Mouse (Mus musculus) liver, postnatal 0 days (tissue): ENCODE measurements around the gene Dock11. TPM values are rescaled to one million over a fixed set of nuclear protein-coding genes. Genes with fewer than 3 reads are reported as not detected.

Experiments used
- ATAC-seq: fragments of 200-750 bp; cut with Nextera tagmentation; 2 replicates; pipeline ENCODE4 v1.8.0; 2017; ENCODE audit warnings: mild to moderate bottlenecking, moderate library complexity
- DNase-seq: peaks from one replicate; pipeline ENCODE4 v3.0.0-alpha.2; 2016
- H3K27ac ChIP-seq: fragments of 300-500 bp; sonication (generic); 2 replicates; pipeline ENCODE4 v1.5.1; 2014; ENCODE audit warnings: antibody characterized with exemption, moderate library complexity, mild to moderate bottlenecking, low read depth
- H3K27me3 ChIP-seq: fragments of 300-500 bp; sonication (generic); 2 replicates; pipeline ENCODE4 v1.6.1; 2014; ENCODE audit warnings: low read length, control low read depth, mixed read lengths; ENCODE audit not compliant: insufficient read depth
- H3K36me3 ChIP-seq: fragments of 300-500 bp; sonication (generic); replicated peaks from 2 replicates; pipeline ENCODE4 v1.6.1; 2014; ENCODE audit warnings: mild to moderate bottlenecking, control low read depth, low read length, moderate library complexity, mixed read lengths; ENCODE audit not compliant: insufficient read depth
- H3K4me1 ChIP-seq: fragments of 300-500 bp; sonication (generic); 2 replicates; pipeline ENCODE4 v1.6.1; 2014; ENCODE audit warnings: antibody characterized with exemption, mild to moderate bottlenecking, control low read depth; ENCODE audit not compliant: insufficient read depth
- H3K4me2 ChIP-seq: fragments of 300-500 bp; sonication (generic); 2 replicates; pipeline ENCODE4 v1.6.1; 2014; ENCODE audit warnings: low read depth, mild to moderate bottlenecking, low read length, moderate library complexity, mixed read lengths
- H3K4me3 ChIP-seq: fragments of 300-500 bp; sonication (generic); 2 replicates; pipeline ENCODE4 v1.5.1; 2014; ENCODE audit warnings: low read depth, low read length
- H3K9ac ChIP-seq: fragments of 300-500 bp; sonication (generic); replicated peaks from 2 replicates; pipeline ENCODE4 v1.6.1; 2014; ENCODE audit warnings: mild to moderate bottlenecking, moderate library complexity
- H3K9me3 ChIP-seq: fragments of 300-500 bp; sonication (generic); 2 replicates; pipeline ENCODE4 v1.6.1; 2016; ENCODE audit warnings: mild to moderate bottlenecking, control low read depth, low read length, mixed read lengths
- CTCF ChIP-seq: sonication (generic); IDR thresholded peaks from 2 replicates; pipeline ENCODE4 v1.5.1; 2016; ENCODE audit warnings: antibody characterized with exemption, low read depth
- EP300 ChIP-seq: IDR thresholded peaks from 2 replicates; pipeline ENCODE4 v1.6.1; 2016; ENCODE audit warnings: antibody characterized with exemption, low read depth, mild to moderate bottlenecking
- WGBS: fragments of 180-500 bp; shearing (Covaris S2); extraction: QIAGEN DNeasy Blood & Tissue Kit; methylation state at CpG from one replicate; pipeline ENCODE4 v1.1.7; 2014; ENCODE audit not compliant: insufficient replicate concordance; 5-methylcytosine and 5-hydroxymethylcytosine counted together
- polyA plus RNA-seq: library from polyadenylated mRNA; unstranded; fragments of >200 nt; fragmentation: Nextera tagmentation; extraction: Ambion mirVana; gene quantifications from 2 replicates; pipeline ENCODE4 v1.2.1, GENCODE M21; 2015

The Dock11 gene
- polyA plus RNA-seq, 1 experiment from 2014 or later: 1.7 TPM

DNA sequence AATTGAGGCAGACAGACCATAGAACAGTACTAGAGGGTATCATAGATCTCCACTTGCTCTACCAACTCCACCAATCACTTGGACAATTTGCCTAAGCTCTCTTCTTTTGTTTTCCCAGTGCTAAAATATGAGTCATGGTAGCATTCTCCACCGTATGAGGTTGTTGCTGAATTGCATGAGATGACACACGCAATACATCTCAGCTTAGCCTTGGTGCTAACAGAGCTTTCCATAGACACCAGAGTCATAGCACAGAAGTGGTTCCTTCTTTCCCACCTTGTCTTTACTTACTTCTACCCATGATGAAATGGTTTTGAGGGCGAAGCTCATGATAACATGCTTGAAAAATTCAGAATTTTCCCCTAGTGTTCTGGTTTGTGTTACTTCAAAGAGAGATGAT lies 33.3 kb downstream of the Dock11 start:
- Histone ChIP-seq H3K4me1 (no peaks in the 10 kb centered on the region), H3K9me3 (no peaks in the 10 kb centered on the region), H3K27ac (no peak overlapping the region), H3K4me2 (no peak overlapping the region), H3K4me3 (no peak overlapping the region), H3K36me3 (no peaks in the 10 kb centered on the region), H3K9ac (no peak overlapping the region), H3K27me3 (no peaks in the 10 kb centered on the region)
- ATAC-seq (no peak), DNase-seq (no peak)
- TF ChIP-seq EP300 (no peak), CTCF (no peak)
- WGBS: 69% methylated on average over 3 of the region's 3 CpGs

DNA sequence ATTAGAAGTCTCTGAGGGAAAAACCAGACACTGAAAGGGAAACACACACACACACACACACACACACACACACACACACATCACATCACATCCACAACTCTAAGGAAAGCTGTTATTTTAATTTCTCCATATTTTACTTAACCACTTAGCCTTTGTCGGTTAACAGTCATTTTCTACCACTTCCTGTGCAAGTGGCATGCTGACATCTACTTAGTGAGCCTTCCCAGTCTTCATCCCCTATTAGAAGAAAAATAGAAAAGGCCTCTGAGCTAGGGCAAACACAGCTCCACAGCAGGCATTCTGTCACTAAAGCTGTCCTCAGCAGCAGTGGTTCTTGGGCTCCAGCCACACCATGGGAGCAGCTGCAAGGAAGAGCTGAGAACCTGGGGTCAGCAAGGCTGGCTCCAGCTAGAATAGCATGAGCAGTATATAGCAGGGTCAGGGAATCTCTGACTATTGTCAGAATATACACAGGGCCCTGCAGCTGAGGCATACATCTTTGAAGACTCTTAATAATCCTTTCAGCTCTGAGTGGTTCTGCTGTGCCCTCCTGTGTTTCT lies 36.2 kb downstream of the Dock11 start:
- ATAC-seq: no peak

DNA sequence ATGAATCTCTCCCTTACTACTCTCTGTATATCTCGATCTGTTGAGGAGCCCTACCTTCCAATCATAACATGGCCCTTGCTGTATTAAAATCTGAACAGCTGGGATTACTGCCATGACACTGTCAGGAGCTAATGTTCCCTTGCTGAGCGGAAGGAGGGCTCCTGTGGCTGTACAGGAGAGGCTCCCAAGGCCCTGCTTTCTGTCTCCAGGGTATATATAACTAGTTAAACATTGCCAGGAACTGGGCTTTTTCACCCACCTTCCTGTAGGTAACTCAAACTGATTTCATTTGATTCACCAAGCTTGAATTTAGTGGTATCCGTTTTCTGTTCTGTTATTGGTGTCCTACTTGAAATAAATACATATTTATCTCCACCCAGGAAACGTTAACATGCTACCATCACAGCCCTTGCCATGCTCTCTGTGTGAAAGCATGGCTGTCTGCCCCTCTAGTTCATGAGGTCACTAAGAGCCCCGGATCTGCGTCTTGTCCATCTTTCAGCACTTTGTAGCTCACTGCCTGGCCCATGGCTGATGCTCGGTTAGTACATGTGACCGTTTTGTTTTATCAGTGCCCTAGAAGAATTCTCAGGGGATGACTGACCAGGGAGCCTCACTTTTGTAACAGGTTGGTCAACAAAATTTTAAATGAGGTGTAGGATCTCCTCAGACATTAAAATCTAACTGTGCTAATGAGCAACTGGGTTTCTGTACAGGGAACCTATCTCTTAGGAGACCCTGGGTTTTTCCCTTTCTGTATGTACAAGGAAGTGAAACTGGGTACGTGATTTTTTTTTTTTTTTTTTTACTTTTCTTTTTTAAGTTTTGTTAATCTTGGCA lies 41.7 kb downstream of the Dock11 start:
- Histone ChIP-seq H3K4me3 (no peak overlapping the region), H3K36me3 (no peaks in the 10 kb centered on the region), H3K9ac (no peak overlapping the region), H3K4me2 (no peak overlapping the region), H3K4me1 (no peaks in the 10 kb centered on the region), H3K27ac (no peak overlapping the region), H3K9me3 (no peaks in the 10 kb centered on the region), H3K27me3 (no peaks in the 10 kb centered on the region)
- TF ChIP-seq EP300: no peak
- no peak for TF ChIP-seq CTCF
- WGBS: 64% methylated on average over 9 of the region's 9 CpGs
- DNase-seq: no peak
- no peak for ATAC-seq

More for the DNA sequence above, 36.2 kb downstream of the Dock11 start:
- no peak for DNase-seq
- Histone ChIP-seq H3K9me3 (no peaks in the 10 kb centered on the region), H3K36me3 (no peaks in the 10 kb centered on the region), H3K27ac (no peak overlapping the region), H3K9ac (no peak overlapping the region), H3K4me2 (no peak overlapping the region), H3K4me3 (no peak overlapping the region), H3K27me3 (no peaks in the 10 kb centered on the region), H3K4me1 (no peaks in the 10 kb centered on the region)
- WGBS: 40% methylated on average over 1 of the region's 1 CpGs
- no peak for TF ChIP-seq CTCF

- 50% methylated on average over 3 of the region's 3 CpGs for WGBS
- Histone ChIP-seq H3K4me3 (no peak overlapping the region), H3K27ac (no peak overlapping the region), H3K4me2 (no peak overlapping the region), H3K9ac (no peak overlapping the region), H3K27me3 (no peaks in the 10 kb centered on the region), H3K36me3 (no peaks in the 10 kb centered on the region), H3K9me3 (no peaks in the 10 kb centered on the region), H3K4me1 (no peaks in the 10 kb centered on the region)
- ATAC-seq (no peak), DNase-seq (no peak)
- TF ChIP-seq EP300 (no peak), CTCF (no peak)
Measured at GRCm38 (mm10) chrX:35930934-35931406, 42.3 kb downstream of the Dock11 start.

DNA sequence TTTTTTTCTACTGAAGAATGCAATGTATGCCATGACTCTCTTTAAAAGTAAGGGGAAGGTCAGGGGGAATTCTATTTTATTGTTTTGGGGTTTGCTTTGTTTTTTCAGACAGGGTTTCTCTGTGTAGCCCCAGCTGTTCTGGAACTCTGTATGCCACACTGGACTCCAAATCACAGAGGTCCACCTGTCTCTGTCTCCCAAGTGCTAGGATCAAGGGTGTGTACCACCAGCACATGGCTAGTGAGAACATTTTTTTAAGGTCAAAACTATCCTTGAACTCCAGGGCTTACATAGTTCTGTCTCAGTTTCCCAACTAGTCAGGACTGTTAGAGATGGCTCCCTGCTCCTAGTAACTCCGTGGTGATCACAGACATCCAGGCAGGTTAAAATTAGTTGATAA lies 43.3 kb downstream of the Dock11 start:
- Histone ChIP-seq H3K27me3 (no peaks in the 10 kb centered on the region), H3K9ac (no peak overlapping the region), H3K9me3 (no peaks in the 10 kb centered on the region), H3K4me2 (no peak overlapping the region), H3K36me3 (no peaks in the 10 kb centered on the region), H3K27ac (no peak overlapping the region), H3K4me1 (no peaks in the 10 kb centered on the region), H3K4me3 (no peak overlapping the region)
- 64% methylated on average over 1 of the region's 1 CpGs for WGBS
- no peak for ATAC-seq
- no peak for TF ChIP-seq CTCF
- TF ChIP-seq EP300: no peak
- no peak for DNase-seq

- DNase-seq (no peak), ATAC-seq (no peak)
- Histone ChIP-seq H3K27ac (no peak overlapping the region), H3K9me3 (no peaks in the 10 kb centered on the region), H3K36me3 (no peaks in the 10 kb centered on the region), H3K4me2 (no peak overlapping the region), H3K27me3 (no peaks in the 10 kb centered on the region), H3K4me3 (no peak overlapping the region), H3K4me1 (no peaks in the 10 kb centered on the region), H3K9ac (no peak overlapping the region)
- no peak for TF ChIP-seq CTCF
- no peak for TF ChIP-seq EP300
Measured at GRCm38 (mm10) chrX:35932952-35933351, 44.3 kb downstream of the Dock11 start.
